In the genomic region with DNA sequence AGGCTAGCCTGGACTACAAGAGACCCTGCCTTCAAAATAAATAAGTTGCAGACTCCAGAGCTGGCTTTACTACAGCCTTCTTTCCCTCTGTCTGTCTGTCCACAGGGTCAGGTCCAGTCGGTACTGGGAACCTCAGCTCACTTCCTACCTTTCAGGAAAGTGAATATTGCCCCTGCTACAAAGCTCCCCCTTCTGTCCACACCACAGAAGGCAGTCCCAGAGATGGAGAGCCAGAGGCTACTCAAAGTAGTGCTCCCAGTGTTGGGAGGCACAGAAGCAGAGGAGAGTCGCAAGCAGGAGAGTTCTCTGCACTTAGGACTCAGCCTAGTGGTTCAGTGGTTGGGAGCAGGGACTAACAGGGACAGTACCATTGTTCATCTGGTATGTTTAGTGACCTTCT, we compare ENCODE assay signal across 20 mouse cellular contexts. TPM values are rescaled to one million over a fixed set of nuclear protein-coding genes. Genes with fewer than 3 reads are reported as not detected.
A peak's percentile ranks its signal among the peaks of the same experiment; 100 is the strongest.
DNase-seq lines count a peak whose midpoint lies in the region; ATAC-seq and TF ChIP-seq lines count a peak whose summit lies in the region.
"Had no signal": no experiment of that assay in that cellular context is flagged by ENCODE, and none has a peak within 500 bp of the region (broad histone marks: within the 10 kb centered on the region; RNA-seq: fewer than 3 reads in every experiment).

No protein-coding gene starts in this region.

- no peak overlapping the region for H3K4me2 ChIP-seq in hindbrain, postnatal 0 days (ENCODE audit: low read depth, low read length)
- H3K4me2 ChIP-seq in hindbrain, embryonic 13.5 days, result no peak overlapping the region
- H3K4me2 ChIP-seq in hindbrain, embryonic 11.5 days (replicated peaks; ENCODE audit: low read depth, low read length), result no peak overlapping the region
- H3K4me2 ChIP-seq: embryonic facial prominence, embryonic 13.5 days; intestine, embryonic 15.5 days; lung, embryonic 14.5 days; midbrain, embryonic 12.5 days had no signal

- H3K27me3 ChIP-seq in hindbrain, postnatal 0 days (ENCODE audit: insufficient read depth, low read length), result no peaks in the 10 kb centered on the region
- 0 out of 2 replicates have a peak, but pooled peaks cover 2% of the 10 kb centered on the region for H3K27me3 ChIP-seq in hindbrain, embryonic 13.5 days
- H3K27me3 ChIP-seq in E14TG2a.4 (ENCODE audit: insufficient read depth, low read length), result no peaks in the 10 kb centered on the region
- H3K27me3 ChIP-seq in small intestine, adult 2 months (ENCODE audit: control insufficient read depth, insufficient read depth, low read length), result no peaks in the 10 kb centered on the region
- no peaks in the 10 kb centered on the region for H3K27me3 ChIP-seq in hindbrain, embryonic 11.5 days (ENCODE audit: control insufficient read depth, insufficient read depth, low read length)
- H3K27me3 ChIP-seq: embryonic facial prominence, embryonic 13.5 days; intestine, embryonic 15.5 days had no signal

- no peak overlapping the region for H3K4me3 ChIP-seq in hindbrain, postnatal 0 days (ENCODE audit: low read length)
- H3K4me3 ChIP-seq in hindbrain, embryonic 13.5 days, result no peak overlapping the region
- H3K4me3 ChIP-seq in lung, adult 2 months (replicated peaks; ENCODE audit: extremely low read depth, low read depth, low read length), result no peak overlapping the region
- H3K4me3 ChIP-seq in E14TG2a.4 (replicated peaks; ENCODE audit: low read length), result no peak overlapping the region
- no peak overlapping the region for H3K4me3 ChIP-seq in small intestine, adult 2 months (ENCODE audit: low read depth, low read length)
- no peak overlapping the region for H3K4me3 ChIP-seq in hindbrain, embryonic 11.5 days (ENCODE audit: low read depth, low read length)
- H3K4me3 ChIP-seq: embryonic facial prominence, embryonic 13.5 days; intestine, embryonic 15.5 days; limb, embryonic 10.5 days; midbrain, embryonic 12.5 days; myocyte had no signal

- ATAC-seq in hindbrain, postnatal 0 days, result no peak
- no peak for ATAC-seq in hindbrain, embryonic 13.5 days (ENCODE audit: low FRiP score)
- ATAC-seq in hindbrain, embryonic 11.5 days (ENCODE audit: low FRiP score), result no peak
- ATAC-seq: intestine, embryonic 15.5 days had no signal

- TF ChIP-seq CTCF in hindbrain, postnatal 0 days (IDR thresholded peaks at IDR 0.05; ENCODE audit: low read depth), result peak; percentile 30
- peak; percentile 41; the same call in 1 of the 2 replicates for TF ChIP-seq CTCF in lung, adult 2 months (IDR thresholded peaks at IDR 0.05; ENCODE audit: insufficient read depth, low read length)
- peak; percentile 30; the same call in 1 of the 2 replicates for TF ChIP-seq CTCF in E14TG2a.4 (conservative IDR thresholded peaks at IDR 0.05; ENCODE audit: low read length)
- TF ChIP-seq CTCF in small intestine, adult 2 months (IDR thresholded peaks at IDR 0.05; ENCODE audit: extremely low read depth, insufficient read length, insufficient replicate concordance, low read depth, low read length), result peak; percentile 11; the same call in 1 of the 2 replicates

- TF ChIP-seq POLR2A in lung, adult 2 months (IDR thresholded peaks at IDR 0.05; ENCODE audit: borderline replicate concordance, extremely low read depth, low read depth, low read length), result no peak
- TF ChIP-seq POLR2A in small intestine, adult 2 months (IDR thresholded peaks at IDR 0.05; ENCODE audit: low read depth, low read length), result no peak

- H3K27ac ChIP-seq in hindbrain, postnatal 0 days, result no peak overlapping the region
- no peak overlapping the region for H3K27ac ChIP-seq in hindbrain, embryonic 13.5 days
- H3K27ac ChIP-seq in small intestine, adult 2 months (ENCODE audit: insufficient read depth, low read depth, low read length), result no peak overlapping the region
- no peak overlapping the region for H3K27ac ChIP-seq in hindbrain, embryonic 11.5 days (ENCODE audit: low read depth, low read length)
- H3K27ac ChIP-seq: embryonic facial prominence, embryonic 13.5 days; intestine, embryonic 15.5 days; limb, embryonic 10.5 days; midbrain, embryonic 12.5 days had no signal

- DNase-seq in hindbrain, postnatal 0 days (ENCODE audit: low spot score), result no peak
- DNase-seq in lung, adult 2 months, result no peak
- no peak for DNase-seq in lung, postnatal 25 days (ENCODE audit: low spot score)
- DNase-seq in hindbrain, embryonic 11.5 days (ENCODE audit: low spot score), result no peak
- DNase-seq: layer of hippocampus, postnatal 36 days; lung, embryonic 14.5 days; right cerebral cortex, adult 18-20 months; thymus, postnatal 36 days had no signal

- H3K9me3 ChIP-seq in hindbrain, postnatal 0 days (ENCODE audit: low read length), result no peaks in the 10 kb centered on the region
- no peaks in the 10 kb centered on the region for H3K9me3 ChIP-seq in hindbrain, embryonic 13.5 days
- H3K9me3 ChIP-seq in E14TG2a.4 (ENCODE audit: low read length), result no peaks in the 10 kb centered on the region
- H3K9me3 ChIP-seq in hindbrain, embryonic 11.5 days (ENCODE audit: control insufficient read depth, low read length), result no peaks in the 10 kb centered on the region
- H3K9me3 ChIP-seq: embryonic facial prominence, embryonic 13.5 days; intestine, embryonic 15.5 days; limb, embryonic 10.5 days; midbrain, embryonic 12.5 days had no signal

- 43% methylated on average over 2 of the region's 2 CpGs for WGBS in hindbrain, postnatal 0 days
- WGBS in hindbrain, embryonic 13.5 days, result 60% methylated on average over 2 of the region's 2 CpGs
- 40% methylated on average over 2 of the region's 2 CpGs for WGBS in lung, adult 2 months
- 61% methylated on average over 2 of the region's 2 CpGs for WGBS in small intestine, adult 2 months
- 74% methylated on average over 2 of the region's 2 CpGs for WGBS in hindbrain, embryonic 11.5 days

- no peak overlapping the region for H3K9ac ChIP-seq in hindbrain, postnatal 0 days (replicated peaks; ENCODE audit: low read length)
- H3K9ac ChIP-seq in hindbrain, embryonic 13.5 days, result no peak overlapping the region
- H3K9ac ChIP-seq in hindbrain, embryonic 11.5 days (ENCODE audit: low read depth, low read length), result no peak overlapping the region
- H3K9ac ChIP-seq: embryonic facial prominence, embryonic 13.5 days; intestine, embryonic 15.5 days; lung, embryonic 14.5 days; midbrain, embryonic 12.5 days had no signal

- 0 out of 2 replicates have a peak, but pooled peaks cover 3% of the 10 kb centered on the region for H3K4me1 ChIP-seq in hindbrain, postnatal 0 days (ENCODE audit: insufficient read depth, low read length)
- H3K4me1 ChIP-seq in hindbrain, embryonic 13.5 days (replicated peaks), result peaks cover 30% of the 10 kb centered on the region
- peaks cover 3% of the 10 kb centered on the region for H3K4me1 ChIP-seq in lung, adult 2 months (ENCODE audit: control insufficient read depth, insufficient read depth, low read length)
- H3K4me1 ChIP-seq in E14TG2a.4 (replicated peaks; ENCODE audit: low read depth, low read length), result peaks cover 51% of the 10 kb centered on the region
- H3K4me1 ChIP-seq in small intestine, adult 2 months (ENCODE audit: control insufficient read depth, insufficient read depth, insufficient read length, low read length), result peaks cover 3% of the 10 kb centered on the region; the same call in 1 of the 2 replicates
- H3K4me1 ChIP-seq in hindbrain, embryonic 11.5 days (replicated peaks; ENCODE audit: control insufficient read depth, insufficient read depth, low read length), result no peaks in the 10 kb centered on the region

- no peaks in the 10 kb centered on the region for H3K36me3 ChIP-seq in hindbrain, postnatal 0 days (ENCODE audit: insufficient read depth, low read length)
- H3K36me3 ChIP-seq in hindbrain, embryonic 13.5 days, result peaks cover 40% of the 10 kb centered on the region
- peaks cover 74% of the 10 kb centered on the region for H3K36me3 ChIP-seq in E14TG2a.4 (ENCODE audit: insufficient read depth, low read length)
- H3K36me3 ChIP-seq in small intestine, adult 2 months (ENCODE audit: control insufficient read depth, insufficient read depth, low read length), result no peaks in the 10 kb centered on the region
- no peaks in the 10 kb centered on the region for H3K36me3 ChIP-seq in hindbrain, embryonic 11.5 days (ENCODE audit: control insufficient read depth, insufficient read depth, low read length)
- H3K36me3 ChIP-seq: intestine, embryonic 15.5 days had no signal

RNA-seq across cellular contexts. Expression of a gene that starts 2.9 kb away (rescaled TPM):
- total RNA-seq in hindbrain, postnatal 0 days (2014; rRNA removed), result 142 and 156 TPM in 2 replicates
- polyA plus RNA-seq in hindbrain, postnatal 0 days (2015; fragmentation: Nextera tagmentation; extraction: Ambion mirVana), result 197 and 199 TPM in 2 replicates
- polyA plus RNA-seq in hindbrain, embryonic 13.5 days (2015; fragmentation: Nextera tagmentation; extraction: Ambion mirVana), result 302 and 313 TPM in 2 replicates
- polyA plus RNA-seq in lung, adult 2 months (2012; rRNA removed), result 41.2 and 53.1 TPM in 2 replicates
- 19.9 and 34.1 TPM in 2 replicates for polyA plus RNA-seq in small intestine, adult 2 months (2012; rRNA removed)
- polyA plus RNA-seq in hindbrain, embryonic 11.5 days (2014; fragmentation: Nextera tagmentation; extraction: Ambion mirVana), result 279 and 282 TPM in 2 replicates

RNA-seq across cellular contexts. Expression of a gene that starts 8.6 kb away (rescaled TPM):
- total RNA-seq in hindbrain, postnatal 0 days (2014; rRNA removed), result 327 and 332 TPM in 2 replicates
- polyA plus RNA-seq in hindbrain, postnatal 0 days (2015; fragmentation: Nextera tagmentation; extraction: Ambion mirVana), result 304 and 312 TPM in 2 replicates
- 37.0 and 37.8 TPM in 2 replicates for polyA plus RNA-seq in hindbrain, embryonic 13.5 days (2015; fragmentation: Nextera tagmentation; extraction: Ambion mirVana)
- polyA plus RNA-seq in lung, adult 2 months (2012; rRNA removed), result 415 and 628 TPM in 2 replicates
- 799 and 1,071 TPM in 2 replicates for polyA plus RNA-seq in small intestine, adult 2 months (2012; rRNA removed)
- 8.0 and 9.3 TPM in 2 replicates for polyA plus RNA-seq in hindbrain, embryonic 11.5 days (2014; fragmentation: Nextera tagmentation; extraction: Ambion mirVana)

RNA-seq across cellular contexts. Expression of a gene that starts 12.0 kb away (rescaled TPM):
- total RNA-seq in hindbrain, postnatal 0 days (2014; rRNA removed), result 6.1 and 9.5 TPM in 2 replicates
- polyA plus RNA-seq in hindbrain, postnatal 0 days (2015; fragmentation: Nextera tagmentation; extraction: Ambion mirVana), result 7.8 and 8.3 TPM in 2 replicates
- polyA plus RNA-seq in hindbrain, embryonic 13.5 days (2015; fragmentation: Nextera tagmentation; extraction: Ambion mirVana), result 26.8 and 34.9 TPM in 2 replicates
- 83.9 and 89.2 TPM in 2 replicates for polyA plus RNA-seq in lung, adult 2 months (2012; rRNA removed)
- polyA plus RNA-seq in small intestine, adult 2 months (2012; rRNA removed), result 3.4 and 7.5 TPM in 2 replicates
- 32.2 and 36.1 TPM in 2 replicates for polyA plus RNA-seq in hindbrain, embryonic 11.5 days (2014; fragmentation: Nextera tagmentation; extraction: Ambion mirVana)

RNA-seq across cellular contexts. Expression of a gene that starts 16.1 kb away (rescaled TPM):
- total RNA-seq in hindbrain, postnatal 0 days (2014; rRNA removed), result 0.73 TPM in 1 of 2 replicates, not detected in the other
- polyA plus RNA-seq in hindbrain, postnatal 0 days (2015; fragmentation: Nextera tagmentation; extraction: Ambion mirVana), result 2.3 and 2.4 TPM in 2 replicates
- polyA plus RNA-seq in hindbrain, embryonic 13.5 days (2015; fragmentation: Nextera tagmentation; extraction: Ambion mirVana), result 1.7 and 2.3 TPM in 2 replicates
- polyA plus RNA-seq in lung, adult 2 months (2012; rRNA removed), result 12.6 and 15.8 TPM in 2 replicates
- not detected in 2 replicates for polyA plus RNA-seq in small intestine, adult 2 months (2012; rRNA removed)
- 1.3 and 2.0 TPM in 2 replicates for polyA plus RNA-seq in hindbrain, embryonic 11.5 days (2014; fragmentation: Nextera tagmentation; extraction: Ambion mirVana)
- total RNA-seq: common myeloid progenitor, adult 5-6 weeks; gastrocnemius, postnatal 4 days; hematopoietic stem cell, adult 5-6 weeks had no signal
- polyA plus RNA-seq: embryonic facial prominence, embryonic 13.5 days had no signal

RNA-seq across cellular contexts. Expression of a gene that starts 18.5 kb away (rescaled TPM):
- not detected in 2 replicates for total RNA-seq in hindbrain, postnatal 0 days (2014; rRNA removed)
- 0.52 and 0.75 TPM in 2 replicates for polyA plus RNA-seq in hindbrain, postnatal 0 days (2015; fragmentation: Nextera tagmentation; extraction: Ambion mirVana)
- 0.57 and 1.2 TPM in 2 replicates for polyA plus RNA-seq in hindbrain, embryonic 13.5 days (2015; fragmentation: Nextera tagmentation; extraction: Ambion mirVana)
- 57.1 and 72.3 TPM in 2 replicates for polyA plus RNA-seq in lung, adult 2 months (2012; rRNA removed)
- polyA plus RNA-seq in small intestine, adult 2 months (2012; rRNA removed), result 16.0 and 54.3 TPM in 2 replicates
- 0.43 TPM in 1 of 2 replicates, not detected in the other for polyA plus RNA-seq in hindbrain, embryonic 11.5 days (2014; fragmentation: Nextera tagmentation; extraction: Ambion mirVana)
- total RNA-seq: common myeloid progenitor, adult 5-6 weeks; hematopoietic stem cell, adult 5-6 weeks; layer of hippocampus, postnatal 36 days had no signal
- polyA plus RNA-seq: frontal cortex, adult 2 months had no signal
